Mouse (Mus musculus) forebrain, embryonic 16.5 days (tissue): Measurements from ENCODE around the gene Fdxacb1. TPM values are rescaled to one million over a fixed set of nuclear protein-coding genes. Genes with fewer than 3 reads are reported as not detected.

Source experiments
- ATAC-seq: fragments of 200-750 bp; cut with Nextera tagmentation; 2 replicates; pipeline ENCODE4 v1.8.0; 2017; ENCODE audit warnings: mild to moderate bottlenecking, moderate library complexity
- H3K27ac ChIP-seq: fragments of 300-500 bp; sonication (generic); 2 replicates; pipeline ENCODE4 v1.5.1; 2014; ENCODE audit warnings: low read length, control low read depth
- H3K27me3 ChIP-seq: fragments of 300-500 bp; sonication (generic); replicated peaks from 2 replicates; pipeline ENCODE4 v1.6.1; 2014; ENCODE audit warnings: low read length; ENCODE audit not compliant: control insufficient read depth, insufficient read depth
- H3K36me3 ChIP-seq: fragments of 300-500 bp; sonication (generic); 2 replicates; pipeline ENCODE4 v1.6.1; 2014; ENCODE audit not compliant: control insufficient read depth, insufficient read depth
- H3K4me1 ChIP-seq: fragments of 300-500 bp; sonication (generic); replicated peaks from 2 replicates; pipeline ENCODE4 v1.6.1; 2014; ENCODE audit warnings: low read length; ENCODE audit not compliant: control insufficient read depth, insufficient read depth
- H3K4me2 ChIP-seq: fragments of 300-500 bp; sonication (generic); 2 replicates; pipeline ENCODE4 v1.6.1; 2014; ENCODE audit warnings: mild to moderate bottlenecking, low read length, control low read depth
- H3K4me3 ChIP-seq: fragments of 300-500 bp; sonication (generic); replicated peaks from 2 replicates; pipeline ENCODE4 v1.5.1; 2014; ENCODE audit warnings: mild to moderate bottlenecking, low read length, control low read depth
- H3K9ac ChIP-seq: fragments of 300-500 bp; sonication (generic); replicated peaks from 2 replicates; pipeline ENCODE4 v1.6.1; 2014; ENCODE audit warnings: low read depth, low read length, control low read depth
- H3K9me3 ChIP-seq: fragments of 300-500 bp; sonication (generic); 2 replicates; pipeline ENCODE4 v1.6.1; 2016; ENCODE audit warnings: low read length; ENCODE audit not compliant: control insufficient read depth
- WGBS: fragments of 180-500 bp; shearing (Covaris S2); extraction: QIAGEN DNeasy Blood & Tissue Kit; methylation state at CpG from one replicate; pipeline ENCODE4 v1.1.7; 2014; 5-methylcytosine and 5-hydroxymethylcytosine counted together
- polyA plus RNA-seq: library from polyadenylated mRNA; unstranded; fragments of >200 nt; fragmentation: Nextera tagmentation; extraction: Ambion mirVana; gene quantifications from 2 replicates; pipeline ENCODE4 v1.2.1, GENCODE M21; 2015

Gene Fdxacb1
- polyA plus RNA-seq, 1 experiment from 2014 or later = 13.3 TPM

GRCm38 (mm10) chr9:50813796-50814195 is 45.8 kb downstream of the Fdxacb1 start:
- Histone ChIP-seq H3K36me3 (peaks cover 12% of the 10 kb centered on the region), H3K4me3 (no peak overlapping the region), H3K9me3 (no peaks in the 10 kb centered on the region), H3K4me2 (no peak overlapping the region), H3K4me1 (no peaks in the 10 kb centered on the region), H3K9ac (no peak overlapping the region), H3K27ac (no peak overlapping the region), H3K27me3 (no peaks in the 10 kb centered on the region)
- no peak for ATAC-seq
- 92% methylated on average over 5 of the region's 5 CpGs for WGBS

GRCm38 (mm10) chr9:50815666-50816065 is 47.6 kb downstream of the Fdxacb1 start:
- H3K4me2 ChIP-seq = no peak overlapping the region
- H3K36me3 ChIP-seq = peaks cover 13% of the 10 kb centered on the region
- H3K4me3 ChIP-seq = no peak overlapping the region
- no peaks in the 10 kb centered on the region for H3K9me3 ChIP-seq
- H3K4me1 ChIP-seq = no peaks in the 10 kb centered on the region
- H3K27ac ChIP-seq = no peak overlapping the region
- H3K27me3 ChIP-seq = no peaks in the 10 kb centered on the region
- ATAC-seq = no peak
- WGBS = 98% methylated on average over 4 of the region's 4 CpGs
- H3K9ac ChIP-seq = no peak overlapping the region

GRCm38 (mm10) chr9:50816512-50816911 is 48.5 kb downstream of the Fdxacb1 start:
- no peaks in the 10 kb centered on the region for H3K27me3 ChIP-seq
- no peak overlapping the region for H3K27ac ChIP-seq
- H3K4me3 ChIP-seq = no peak overlapping the region
- H3K36me3 ChIP-seq = peaks cover 13% of the 10 kb centered on the region
- H3K4me1 ChIP-seq = no peaks in the 10 kb centered on the region
- H3K4me2 ChIP-seq = no peak overlapping the region
- H3K9me3 ChIP-seq = no peaks in the 10 kb centered on the region
- 97% methylated on average over 1 of the region's 1 CpGs for WGBS
- ATAC-seq = no peak
- H3K9ac ChIP-seq = no peak overlapping the region

- H3K4me1 ChIP-seq = no peaks in the 10 kb centered on the region
- no peak overlapping the region for H3K4me3 ChIP-seq
- H3K27me3 ChIP-seq = no peaks in the 10 kb centered on the region
- 93% methylated on average over 6 of the region's 6 CpGs for WGBS
- no peak for ATAC-seq
- no peaks in the 10 kb centered on the region for H3K9me3 ChIP-seq
- H3K9ac ChIP-seq = no peak overlapping the region
- peaks cover 13% of the 10 kb centered on the region for H3K36me3 ChIP-seq
- H3K4me2 ChIP-seq = no peak overlapping the region
- no peak overlapping the region for H3K27ac ChIP-seq
Measured at GRCm38 (mm10) chr9:50818050-50818449, 50.0 kb downstream of the Fdxacb1 start.

GRCm38 (mm10) chr9:50819716-50820115 is 51.7 kb downstream of the Fdxacb1 start:
- no peak overlapping the region for H3K4me2 ChIP-seq
- no peak for ATAC-seq
- WGBS = 78% methylated on average over 6 of the region's 6 CpGs
- H3K27ac ChIP-seq = no peak overlapping the region
- H3K9ac ChIP-seq = no peak overlapping the region
- no peaks in the 10 kb centered on the region for H3K27me3 ChIP-seq
- H3K36me3 ChIP-seq = peaks cover 11% of the 10 kb centered on the region
- H3K4me1 ChIP-seq = no peaks in the 10 kb centered on the region
- no peak overlapping the region for H3K4me3 ChIP-seq
- no peaks in the 10 kb centered on the region for H3K9me3 ChIP-seq

- 89% methylated on average over 6 of the region's 6 CpGs for WGBS
- peaks cover 8% of the 10 kb centered on the region for H3K36me3 ChIP-seq
- ATAC-seq = no peak
Measured at GRCm38 (mm10) chr9:50821651-50822050, 53.6 kb downstream of the Fdxacb1 start.

GRCm38 (mm10) chr9:50822216-50822615 is 54.2 kb downstream of the Fdxacb1 start:
- Histone ChIP-seq H3K4me3 (no peak overlapping the region), H3K9ac (no peak overlapping the region), H3K27me3 (no peaks in the 10 kb centered on the region), H3K27ac (no peak overlapping the region), H3K9me3 (no peaks in the 10 kb centered on the region), H3K4me2 (no peak overlapping the region), H3K36me3 (peaks cover 7% of the 10 kb centered on the region), H3K4me1 (no peaks in the 10 kb centered on the region)
- 96% methylated on average over 5 of the region's 5 CpGs for WGBS
- ATAC-seq = no peak

More at GRCm38 (mm10) chr9:50821651-50822050, 53.6 kb downstream of the Fdxacb1 start:
- no peak overlapping the region for H3K4me3 ChIP-seq
- no peak overlapping the region for H3K4me2 ChIP-seq
- no peak overlapping the region for H3K9ac ChIP-seq
- no peak overlapping the region for H3K27ac ChIP-seq
- H3K4me1 ChIP-seq = no peaks in the 10 kb centered on the region
- no peaks in the 10 kb centered on the region for H3K27me3 ChIP-seq
- no peaks in the 10 kb centered on the region for H3K9me3 ChIP-seq

Other genes with a start within 250 kb of the Fdxacb1 start
- gene Pts, start 239.5 kb upstream of the Fdxacb1 start, polyA plus RNA-seq = 86.8 and 94.1 TPM in 2 replicates
- 15.8 and 16.5 TPM in 2 replicates for gene Il18, start 213.4 kb upstream of the Fdxacb1 start, polyA plus RNA-seq
- gene Bco2, start 213.1 kb upstream of the Fdxacb1 start, polyA plus RNA-seq = 0.52 and 0.61 TPM in 2 replicates
- gene Tex12, start 206.9 kb upstream of the Fdxacb1 start, polyA plus RNA-seq = not detected in 2 replicates
- gene Sdhd, start 164.4 kb upstream of the Fdxacb1 start, polyA plus RNA-seq = 205 and 215 TPM in 2 replicates
- 308 and 327 TPM in 2 replicates for gene Timm8b, start 164.3 kb upstream of the Fdxacb1 start, polyA plus RNA-seq
- gene Pih1d2, start 150.9 kb upstream of the Fdxacb1 start, polyA plus RNA-seq = 2.7 and 4.1 TPM in 2 replicates
- gene Nkapd1, start 150.8 kb upstream of the Fdxacb1 start, polyA plus RNA-seq = 19.7 and 20.6 TPM in 2 replicates
- gene Dlat, start 108.5 kb upstream of the Fdxacb1 start, polyA plus RNA-seq = 43.4 and 44.3 TPM in 2 replicates
- gene Dixdc1, start 28.7 kb upstream of the Fdxacb1 start, polyA plus RNA-seq = 28.5 and 29.7 TPM in 2 replicates
- 1.5 and 1.7 TPM in 2 replicates for gene 2310030G06Rik, start 21.7 kb upstream of the Fdxacb1 start, polyA plus RNA-seq
- gene Cryab, start 16.9 kb upstream of the Fdxacb1 start, polyA plus RNA-seq = 10.1 and 17.3 TPM in 2 replicates
- gene Hspb2, start 15.9 kb upstream of the Fdxacb1 start, polyA plus RNA-seq = 0.81 and 0.96 TPM in 2 replicates
- gene Alg9, start 6.8 kb downstream of the Fdxacb1 start, polyA plus RNA-seq = 51.0 and 54.1 TPM in 2 replicates
- gene 1110032A03Rik, start 7.3 kb downstream of the Fdxacb1 start, polyA plus RNA-seq = 52.5 and 56.1 TPM in 2 replicates
- 86.4 and 104 TPM in 2 replicates for gene Ppp2r1b, start 77.1 kb downstream of the Fdxacb1 start, polyA plus RNA-seq
- 20.1 and 23.7 TPM in 2 replicates for gene Sik2, start 240.8 kb downstream of the Fdxacb1 start, polyA plus RNA-seq